Mouse (Mus musculus) embryonic fibroblast, embryonic 13.5 days (primary cell): ENCODE results near the gene Sema4f.

Experiments used
- CTCF ChIP-seq: IDR thresholded peaks from 2 replicates; pipeline ENCODE4 v1.5.1; 2011; ENCODE audit warnings: mild to moderate bottlenecking, control low read depth, low read length, moderate library complexity, borderline replicate concordance; ENCODE audit not compliant: insufficient read depth
- POLR2A ChIP-seq: IDR thresholded peaks from 2 replicates; pipeline ENCODE4 v1.6.1; 2011; ENCODE audit warnings: low read depth, mild to moderate bottlenecking, control low read depth, low read length, moderate library complexity

- TF ChIP-seq CTCF: no peak
- TF ChIP-seq POLR2A: no peak
Observed at GRCm38 (mm10) chr6:82902559-82902958, 37.0 kb downstream of the Sema4f start.
